Mouse (Mus musculus) right cerebral cortex, postnatal 4 days (tissue): ENCODE measurements around the gene Slc34a1.

Experiments used
- DNase-seq: peaks from one replicate; pipeline ENCODE4 v3.0.0-alpha.2; 2022

Slc34a1 gene

GRCm38 (mm10) chr13:55398088-55398487 lies at the start of gene Slc34a1:
Gene Slc34a1 (plus strand): TSS chr13:55398187.
- no peak for DNase-seq

- no peak for DNase-seq
Observed at GRCm38 (mm10) chr13:55361145-55361544, 36.8 kb upstream of the Slc34a1 start.

- DNase-seq, result peak; percentile 14
Observed at GRCm38 (mm10) chr13:55361974-55362452, 36.0 kb upstream of the Slc34a1 start.

- peak; percentile 88 for DNase-seq
Observed at GRCm38 (mm10) chr13:55362453-55363060, 35.4 kb upstream of the Slc34a1 start, which contains the start of gene Lman2. Gene Lman2 (minus strand): TSS chr13:55362783.

- DNase-seq, result no peak
Observed at GRCm38 (mm10) chr13:55368401-55368800, 29.6 kb upstream of the Slc34a1 start.

GRCm38 (mm10) chr13:55369531-55370114 lies 28.4 kb upstream of the Slc34a1 start, which contains the start of gene Rgs14:
Gene Rgs14 (plus strand): TSS chr13:55369732.
- no peak for DNase-seq

- DNase-seq, result no peak
Observed at GRCm38 (mm10) chr13:55370234-55370633, 27.8 kb upstream of the Slc34a1 start.

GRCm38 (mm10) chr13:55371007-55371681 lies 26.8 kb upstream of the Slc34a1 start:
- no peak for DNase-seq

- DNase-seq, result no peak
Observed at GRCm38 (mm10) chr13:55371740-55372139, 26.2 kb upstream of the Slc34a1 start.

- DNase-seq, result no peak
Observed at GRCm38 (mm10) chr13:55374206-55374924, 23.6 kb upstream of the Slc34a1 start.

- no peak for DNase-seq
Observed at GRCm38 (mm10) chr13:55375877-55376276, 22.1 kb upstream of the Slc34a1 start.

- DNase-seq, result no peak
Observed at GRCm38 (mm10) chr13:55378907-55379580, 18.9 kb upstream of the Slc34a1 start.

GRCm38 (mm10) chr13:55381790-55382189 lies 16.2 kb upstream of the Slc34a1 start:
- DNase-seq, result no peak

- no peak for DNase-seq
Observed at GRCm38 (mm10) chr13:55390644-55391043, 7.3 kb upstream of the Slc34a1 start.

GRCm38 (mm10) chr13:55391626-55392029 lies 6.4 kb upstream of the Slc34a1 start:
- no peak for DNase-seq

- DNase-seq, result no peak
Observed at GRCm38 (mm10) chr13:55392933-55393332, 5.1 kb upstream of the Slc34a1 start.

GRCm38 (mm10) chr13:55399300-55400038 lies 1.5 kb downstream of the Slc34a1 start:
- no peak for DNase-seq

GRCm38 (mm10) chr13:55400039-55400346 lies 2.0 kb downstream of the Slc34a1 start:
- no peak for DNase-seq

- no peak for DNase-seq
Observed at GRCm38 (mm10) chr13:55403266-55403665, 5.3 kb downstream of the Slc34a1 start.

GRCm38 (mm10) chr13:55403935-55404852 lies 6.2 kb downstream of the Slc34a1 start:
- no peak for DNase-seq
